Mouse (Mus musculus) liver, embryonic 14.5 days (tissue): ENCODE results near the gene Nlrp4b. TPM values are rescaled to one million over a fixed set of nuclear protein-coding genes. Genes with fewer than 3 reads are reported as not detected.
"Not testable (repeated sequence)": the region's sequence is repeated elsewhere in the genome, so short reads cannot be mapped to it uniquely, and the experiment has no call there.

ENCODE experiments used
- ATAC-seq: fragments of 200-750 bp; cut with Nextera tagmentation; 2 replicates; pipeline ENCODE4 v1.8.0; 2017; ENCODE audit warnings: moderate number of reproducible peaks, mild to moderate bottlenecking, moderate library complexity; ENCODE audit not compliant: insufficient read depth
- DNase-seq, 3 experiments: peaks; one replicate each; pipeline ENCODE4 v3.0.0-alpha.2; 2012 to 2013; ENCODE audit warnings: low read depth in 3 of 3, low spot score in 3 of 3
- H3K27ac ChIP-seq: fragments of 300-500 bp; sonication (generic); 2 replicates; pipeline ENCODE4 v1.5.1; 2014; ENCODE audit warnings: moderate library complexity, mild to moderate bottlenecking, control low read depth, inconsistent platforms
- H3K27me3 ChIP-seq: fragments of 300-500 bp; sonication (generic); 2 replicates; pipeline ENCODE4 v1.6.1; 2014; ENCODE audit warnings: mild to moderate bottlenecking, low read length, moderate library complexity; ENCODE audit not compliant: control insufficient read depth, insufficient read depth
- H3K36me3 ChIP-seq: fragments of 300-500 bp; sonication (generic); replicated peaks from 2 replicates; pipeline ENCODE4 v1.6.1; 2014; ENCODE audit warnings: low read depth; ENCODE audit not compliant: control insufficient read depth, insufficient read depth
- H3K4me1 ChIP-seq, 2 experiments: fragments of 200-500 bp in 1 of 2; fragments of 300-500 bp in 1 of 2; sonication (generic) in 1 of 2; replicated peaks; 2 replicates each; pipeline ENCODE4 v1.6.1; 2012 to 2014; ENCODE audit warnings: antibody characterized with exemption in 1 of 2, inconsistent platforms in 1 of 2, low read length in 1 of 2; ENCODE audit not compliant: control insufficient read depth in 2 of 2, insufficient read depth in 2 of 2
- H3K4me2 ChIP-seq: fragments of 300-500 bp; sonication (generic); 2 replicates; pipeline ENCODE4 v1.6.1; 2014; ENCODE audit warnings: low read depth, mild to moderate bottlenecking, control low read depth, moderate library complexity
- H3K4me3 ChIP-seq, 2 experiments: fragments of 200-500 bp in 1 of 2; fragments of 300-500 bp in 1 of 2; sonication (generic) in 1 of 2; 2 replicates each; pipeline ENCODE4 v1.5.1; 2012 to 2014; ENCODE audit warnings: low read depth in 2 of 2, low read length in 2 of 2, mild to moderate bottlenecking in 2 of 2, control low read depth in 1 of 2, inconsistent platforms in 1 of 2, moderate library complexity in 1 of 2; ENCODE audit not compliant: insufficient read depth in 1 of 2
- H3K9ac ChIP-seq: fragments of 300-500 bp; sonication (generic); replicated peaks from 2 replicates; pipeline ENCODE4 v1.6.1; 2014; ENCODE audit warnings: mild to moderate bottlenecking, control low read depth, moderate library complexity
- H3K9me3 ChIP-seq: fragments of 300-500 bp; sonication (generic); 2 replicates; pipeline ENCODE4 v1.6.1; 2016; ENCODE audit warnings: low read length, mixed read lengths; ENCODE audit not compliant: control insufficient read depth
- EP300 ChIP-seq: IDR thresholded peaks from 2 replicates; pipeline ENCODE4 v1.6.1; 2016; ENCODE audit warnings: antibody characterized with exemption, low read depth
- WGBS: fragments of 180-500 bp; shearing (Covaris S2); extraction: QIAGEN DNeasy Blood & Tissue Kit; methylation state at CpG from one replicate; pipeline ENCODE4 v1.1.7; 2014; ENCODE audit not compliant: insufficient replicate concordance; 5-methylcytosine and 5-hydroxymethylcytosine counted together
- polyA plus RNA-seq, 2 experiments: library from polyadenylated mRNA; depleted of rRNA in 1 of 2; stranded (reverse) in 1 of 2; unstranded in 1 of 2; fragments of >200 nt; fragmentation: Nextera tagmentation in 1 of 2; extraction: Ambion mirVana in 1 of 2; gene quantifications; 2 replicates each; pipeline versions ENCODE4 v1.2.1 to v1.2.3; 2012 to 2014

Gene Nlrp4b
- polyA plus RNA-seq (2012; rRNA removed) (not detected in 2 replicates), polyA plus RNA-seq (2014; fragmentation: Nextera tagmentation; extraction: Ambion mirVana) (not detected in 2 replicates)

DNA sequence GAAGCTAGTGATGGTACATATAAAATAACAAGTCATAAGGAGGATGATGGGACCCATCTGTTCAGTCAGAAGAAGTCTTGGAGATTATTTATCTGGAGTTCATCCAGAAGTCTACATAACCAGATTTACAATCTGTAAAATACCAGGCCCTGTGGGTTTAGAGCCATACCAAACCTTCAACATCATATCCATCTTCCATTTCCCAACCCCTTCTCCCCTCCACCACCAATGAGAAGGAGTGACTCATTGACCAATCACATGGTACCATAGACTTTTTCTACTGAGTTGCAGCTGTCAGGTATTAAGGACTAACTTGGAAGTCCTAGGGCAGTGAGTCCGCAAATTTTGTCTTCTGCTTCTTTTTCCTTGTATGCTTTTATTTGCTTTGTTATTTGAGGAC is at the start of gene Nlrp4b:
Nlrp4b (plus strand) TSS at position 301 of the 400 bp plus-strand sequence.
- no peak for TF ChIP-seq EP300
- H3K4me3 ChIP-seq = no peak within 1 kb of the TSS
- no peak within 1 kb of the TSS for H3K4me2 ChIP-seq
- H3K36me3 ChIP-seq = no peaks in the 10 kb centered on the region
- 61% methylated on average over 1 of the region's 1 CpGs for WGBS
- no peak within 1 kb of the TSS for H3K9ac ChIP-seq
- no peak for DNase-seq
- no peaks in the 10 kb centered on the region for H3K27me3 ChIP-seq
- H3K9me3 ChIP-seq = no peaks in the 10 kb centered on the region
- H3K4me1 ChIP-seq = no peaks in the 10 kb centered on the region
- no peak for ATAC-seq
- H3K27ac ChIP-seq = no peak within 1 kb of the TSS

GRCm38 (mm10) chr7:10754264-10754663 is 66.7 kb downstream of the Nlrp4b start, which contains the start of gene Vmn1r71:
TSS of gene Vmn1r71 (minus strand) at chr7:10754364.
- no peak for ATAC-seq

DNA sequence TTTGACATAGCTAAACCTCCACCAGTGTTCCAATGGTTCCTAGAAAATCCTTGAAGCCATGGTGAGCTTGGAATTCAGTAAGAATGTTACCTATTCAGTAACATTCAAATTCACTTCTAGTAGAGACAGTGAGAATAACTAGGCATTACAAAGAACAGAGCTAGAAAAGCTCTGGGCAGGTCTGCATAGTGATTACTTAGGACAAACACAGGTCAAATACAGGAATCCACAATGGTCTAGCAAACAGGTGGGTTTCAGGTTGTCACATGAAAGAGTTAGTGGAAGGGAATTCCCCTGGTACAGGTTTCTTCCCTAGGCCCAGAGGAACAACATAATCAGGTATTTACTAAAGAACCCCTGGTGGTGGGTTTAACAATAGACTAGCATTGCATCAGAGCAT is 70.0 kb downstream of the Nlrp4b start:
- not testable (repeated sequence) for H3K9me3 ChIP-seq, H3K4me2 ChIP-seq, H3K9ac ChIP-seq, H3K27ac ChIP-seq, DNase-seq, H3K27me3 ChIP-seq, H3K36me3 ChIP-seq, ATAC-seq, H3K4me1 ChIP-seq, H3K4me3 ChIP-seq

More at GRCm38 (mm10) chr7:10754264-10754663, 66.7 kb downstream of the Nlrp4b start, which contains the start of gene Vmn1r71:
- Histone ChIP-seq H3K27ac (no peak within 1 kb of the TSS), H3K36me3 (no peaks in the 10 kb centered on the region), H3K4me3 (no peak within 1 kb of the TSS), H3K4me1 (no peaks in the 10 kb centered on the region), H3K9me3 (no peaks in the 10 kb centered on the region), H3K9ac (no peak within 1 kb of the TSS), H3K27me3 (no peaks in the 10 kb centered on the region), H3K4me2 (no peak within 1 kb of the TSS)
- DNase-seq = no peak
- no peak for TF ChIP-seq EP300

Other genes starting within 250 kb of the Nlrp4b start
- not detected in 2 replicates for gene Vmn1r67, start 244.5 kb upstream of the Nlrp4b start, polyA plus RNA-seq (2012; rRNA removed)
- not detected in 2 replicates for gene Vmn1r67, start 244.5 kb upstream of the Nlrp4b start, polyA plus RNA-seq (2014; fragmentation: Nextera tagmentation; extraction: Ambion mirVana)
- gene Zik1, start 192.4 kb upstream of the Nlrp4b start, polyA plus RNA-seq (2012; rRNA removed) = 0.74 and 1.1 TPM in 2 replicates
- 2.1 and 3.1 TPM in 2 replicates for gene Zik1, start 192.4 kb upstream of the Nlrp4b start, polyA plus RNA-seq (2014; fragmentation: Nextera tagmentation; extraction: Ambion mirVana)
- gene Vmn1r68, start 129.3 kb upstream of the Nlrp4b start, polyA plus RNA-seq (2012; rRNA removed) = not detected in 2 replicates
- gene Vmn1r68, start 129.3 kb upstream of the Nlrp4b start, polyA plus RNA-seq (2014; fragmentation: Nextera tagmentation; extraction: Ambion mirVana) = not detected in 2 replicates
- not detected in 2 replicates for gene Vmn1r69, start 74.1 kb upstream of the Nlrp4b start, polyA plus RNA-seq (2012; rRNA removed)
- gene Vmn1r69, start 74.1 kb upstream of the Nlrp4b start, polyA plus RNA-seq (2014; fragmentation: Nextera tagmentation; extraction: Ambion mirVana) = not detected in 2 replicates
- gene Vmn1r70, start 56.3 kb upstream of the Nlrp4b start, polyA plus RNA-seq (2012; rRNA removed) = not detected in 2 replicates
- gene Vmn1r70, start 56.3 kb upstream of the Nlrp4b start, polyA plus RNA-seq (2014; fragmentation: Nextera tagmentation; extraction: Ambion mirVana) = not detected in 2 replicates
- not detected in 2 replicates for gene Vmn1r71, start 66.6 kb downstream of the Nlrp4b start, polyA plus RNA-seq (2012; rRNA removed)
- gene Vmn1r71, start 66.6 kb downstream of the Nlrp4b start, polyA plus RNA-seq (2014; fragmentation: Nextera tagmentation; extraction: Ambion mirVana) = not detected in 2 replicates
- not detected in 2 replicates for gene Zscan4b, start 217.3 kb downstream of the Nlrp4b start, polyA plus RNA-seq (2012; rRNA removed)
- gene Zscan4b, start 217.3 kb downstream of the Nlrp4b start, polyA plus RNA-seq (2014; fragmentation: Nextera tagmentation; extraction: Ambion mirVana) = not detected in 2 replicates